17 mouse cellular contexts compared by ENCODE assay signal in the genomic region with DNA sequence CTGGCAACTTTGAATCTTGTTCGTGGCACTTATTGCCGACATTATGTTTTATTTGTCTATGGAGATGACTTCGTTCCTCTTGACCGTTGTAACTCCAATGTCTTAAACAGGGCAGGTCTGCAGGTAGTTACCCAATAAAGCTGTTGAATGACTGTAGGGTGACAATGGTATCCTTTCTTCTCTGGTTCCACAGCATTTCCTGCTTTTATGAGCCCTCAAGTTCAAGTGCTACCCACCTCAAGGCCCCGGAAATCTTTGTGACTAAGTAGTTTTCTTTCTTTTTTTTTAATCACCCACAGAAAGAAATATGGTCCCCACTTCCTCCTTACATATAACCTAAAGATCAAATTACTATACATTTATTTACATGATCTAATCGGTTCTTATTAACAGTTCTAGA. TPM values are rescaled to one million over a fixed set of nuclear protein-coding genes. Genes with fewer than 3 reads are reported as not detected.
DNase-seq lines count a peak whose midpoint lies in the region; ATAC-seq and TF ChIP-seq lines count a peak whose summit lies in the region.
"Had no signal": no experiment of that assay in that cellular context is flagged by ENCODE, and none has a peak within 500 bp of the region (broad histone marks: within the 10 kb centered on the region; RNA-seq: fewer than 3 reads in every experiment).

No protein-coding gene starts in this region.

- peak overlapping the region; percentile 48 for H3K27ac ChIP-seq in lung, postnatal 0 days (ENCODE audit: low read length)
- no peak overlapping the region; the same call in 1 of the 2 replicates for H3K27ac ChIP-seq in intestine, postnatal 0 days (ENCODE audit: low read depth, low read length)
- H3K27ac ChIP-seq in midbrain, embryonic 15.5 days, result no peak overlapping the region
- H3K27ac ChIP-seq: embryonic facial prominence, embryonic 12.5 days; forebrain, embryonic 15.5 days; hindbrain, embryonic 14.5 days; liver, embryonic 15.5 days; neural tube, embryonic 13.5 days had no signal

- DNase-seq in lung, postnatal 0 days (ENCODE audit: low spot score), result peak; percentile 67
- no peak for DNase-seq in lung, postnatal 36 days
- peak; percentile 60 for DNase-seq in T-cell, adult 2 months (ENCODE audit: low spot score)
- DNase-seq in thymus, postnatal 25 days, result peak; percentile 42
- DNase-seq: adrenal gland, postnatal 36 days; cerebellum, adult 2 months; kidney, adult 9 months; right cerebral cortex, postnatal 25 days had no signal

- no peaks in the 10 kb centered on the region for H3K9me3 ChIP-seq in lung, postnatal 0 days (ENCODE audit: low read length)
- no peaks in the 10 kb centered on the region for H3K9me3 ChIP-seq in intestine, postnatal 0 days (ENCODE audit: control insufficient read depth)
- no peaks in the 10 kb centered on the region for H3K9me3 ChIP-seq in midbrain, embryonic 15.5 days
- H3K9me3 ChIP-seq: embryonic facial prominence, embryonic 12.5 days; forebrain, embryonic 15.5 days; liver, embryonic 15.5 days; neural tube, embryonic 13.5 days had no signal

- H3K27me3 ChIP-seq in lung, postnatal 0 days (replicated peaks; ENCODE audit: insufficient read depth, low read length), result no peaks in the 10 kb centered on the region
- H3K27me3 ChIP-seq in intestine, postnatal 0 days (replicated peaks; ENCODE audit: control insufficient read depth, insufficient read depth, low read length), result no peaks in the 10 kb centered on the region
- peaks cover 23% of the 10 kb centered on the region for H3K27me3 ChIP-seq in midbrain, embryonic 15.5 days (replicated peaks)

- TF ChIP-seq EP300 in lung, postnatal 0 days (IDR thresholded peaks at IDR 0.05), result 0 out of 2 replicates have a peak, but pooled peaks have one; percentile 13

- H3K4me3 ChIP-seq in lung, postnatal 0 days (ENCODE audit: low read depth, low read length), result no peak overlapping the region
- H3K4me3 ChIP-seq in intestine, postnatal 0 days (ENCODE audit: low read depth, low read length), result no peak overlapping the region
- no peak overlapping the region for H3K4me3 ChIP-seq in midbrain, embryonic 15.5 days
- H3K4me3 ChIP-seq: embryonic facial prominence, embryonic 12.5 days; forebrain, embryonic 15.5 days; liver, embryonic 15.5 days; neural tube, embryonic 13.5 days had no signal

- no peak for ATAC-seq in lung, postnatal 0 days
- ATAC-seq in intestine, postnatal 0 days, result peak; percentile 69
- ATAC-seq in frontal cortex, adult (ENCODE audit: low TSS enrichment), result no peak
- no peak for ATAC-seq in midbrain, embryonic 15.5 days (replicated peaks)
- ATAC-seq: forebrain, embryonic 15.5 days had no signal

- no peaks in the 10 kb centered on the region for H3K4me1 ChIP-seq in lung, postnatal 0 days (ENCODE audit: insufficient read depth, low read depth, low read length)
- H3K4me1 ChIP-seq in intestine, postnatal 0 days (replicated peaks; ENCODE audit: control insufficient read depth, insufficient read depth, low read length), result no peaks in the 10 kb centered on the region
- peaks cover 11% of the 10 kb centered on the region for H3K4me1 ChIP-seq in midbrain, embryonic 15.5 days

- no peaks in the 10 kb centered on the region for H3K36me3 ChIP-seq in lung, postnatal 0 days (ENCODE audit: insufficient read depth, low read length)
- H3K36me3 ChIP-seq in intestine, postnatal 0 days (ENCODE audit: control insufficient read depth, insufficient read depth), result no peaks in the 10 kb centered on the region
- no peaks in the 10 kb centered on the region for H3K36me3 ChIP-seq in midbrain, embryonic 15.5 days (replicated peaks)
- H3K36me3 ChIP-seq: embryonic facial prominence, embryonic 12.5 days; forebrain, embryonic 15.5 days; liver, embryonic 15.5 days; neural tube, embryonic 13.5 days had no signal

- H3K9ac ChIP-seq in lung, postnatal 0 days (replicated peaks; ENCODE audit: low read depth), result no peak overlapping the region
- no peak overlapping the region for H3K9ac ChIP-seq in intestine, postnatal 0 days (ENCODE audit: low read depth, low read length)
- no peak overlapping the region for H3K9ac ChIP-seq in midbrain, embryonic 15.5 days
- H3K9ac ChIP-seq: embryonic facial prominence, embryonic 12.5 days; forebrain, embryonic 15.5 days; hindbrain, embryonic 14.5 days; liver, embryonic 15.5 days; neural tube, embryonic 13.5 days had no signal

- WGBS in lung, postnatal 0 days, result 46% methylated on average over 6 of the region's 6 CpGs
- 47% methylated on average over 6 of the region's 6 CpGs for WGBS in intestine, postnatal 0 days
- 95% methylated on average over 6 of the region's 6 CpGs for WGBS in midbrain, embryonic 15.5 days

- no peak for TF ChIP-seq CTCF in lung, postnatal 0 days (IDR thresholded peaks at IDR 0.05)
- no peak for TF ChIP-seq CTCF in intestine, postnatal 0 days (IDR thresholded peaks at IDR 0.05; ENCODE audit: low read depth)

- no peak overlapping the region for H3K4me2 ChIP-seq in lung, postnatal 0 days (replicated peaks; ENCODE audit: low read depth, low read length)
- H3K4me2 ChIP-seq in intestine, postnatal 0 days (replicated peaks; ENCODE audit: low read depth), result no peak overlapping the region
- H3K4me2 ChIP-seq in midbrain, embryonic 15.5 days, result no peak overlapping the region
- H3K4me2 ChIP-seq: embryonic facial prominence, embryonic 12.5 days; forebrain, embryonic 15.5 days; heart, embryonic 11.5 days; hindbrain, embryonic 14.5 days; liver, embryonic 15.5 days; neural tube, embryonic 13.5 days had no signal

RNA-seq across cellular contexts. Expression of gene Bspry, which starts 4.1 kb away (rescaled TPM):
- polyA plus RNA-seq in lung, postnatal 0 days (2015; fragmentation: Nextera tagmentation; extraction: Ambion mirVana), result 26.8 and 33.0 TPM in 2 replicates
- polyA plus RNA-seq in intestine, postnatal 0 days (2015; fragmentation: Nextera tagmentation; extraction: Ambion mirVana), result 14.7 and 20.5 TPM in 2 replicates
- 0.60 and 1.0 TPM in 2 replicates for polyA plus RNA-seq in midbrain, embryonic 15.5 days (2015; fragmentation: Nextera tagmentation; extraction: Ambion mirVana)

RNA-seq across cellular contexts. Expression of gene Wdr31, which starts 5.1 kb away (rescaled TPM):
- 5.2 and 6.1 TPM in 2 replicates for polyA plus RNA-seq in lung, postnatal 0 days (2015; fragmentation: Nextera tagmentation; extraction: Ambion mirVana)
- polyA plus RNA-seq in intestine, postnatal 0 days (2015; fragmentation: Nextera tagmentation; extraction: Ambion mirVana), result 1.6 and 1.8 TPM in 2 replicates
- polyA plus RNA-seq in midbrain, embryonic 15.5 days (2015; fragmentation: Nextera tagmentation; extraction: Ambion mirVana), result 15.8 and 16.3 TPM in 2 replicates

RNA-seq across cellular contexts. Expression of gene Hdhd3, which starts 27.5 kb away (rescaled TPM):
- polyA plus RNA-seq in lung, postnatal 0 days (2015; fragmentation: Nextera tagmentation; extraction: Ambion mirVana), result 15.0 and 18.3 TPM in 2 replicates
- 125 and 145 TPM in 2 replicates for polyA plus RNA-seq in intestine, postnatal 0 days (2015; fragmentation: Nextera tagmentation; extraction: Ambion mirVana)
- polyA plus RNA-seq in midbrain, embryonic 15.5 days (2015; fragmentation: Nextera tagmentation; extraction: Ambion mirVana), result 12.7 and 14.5 TPM in 2 replicates

RNA-seq across cellular contexts. Expression of gene Rnf183, which starts 40.7 kb away (rescaled TPM):
- 0.15 TPM in 1 of 2 replicates, not detected in the other for polyA plus RNA-seq in lung, postnatal 0 days (2015; fragmentation: Nextera tagmentation; extraction: Ambion mirVana)
- polyA plus RNA-seq in intestine, postnatal 0 days (2015; fragmentation: Nextera tagmentation; extraction: Ambion mirVana), result 0.14 and 0.35 TPM in 2 replicates
- polyA plus RNA-seq in midbrain, embryonic 15.5 days (2015; fragmentation: Nextera tagmentation; extraction: Ambion mirVana), result 0.20 and 0.21 TPM in 2 replicates
- polyA plus RNA-seq: embryonic facial prominence, embryonic 12.5 days; heart, embryonic 11.5 days; hindbrain, embryonic 14.5 days; liver, embryonic 15.5 days had no signal

RNA-seq across cellular contexts. Expression of gene Alad, which starts 43.9 kb away (rescaled TPM):
- 110 and 111 TPM in 2 replicates for polyA plus RNA-seq in lung, postnatal 0 days (2015; fragmentation: Nextera tagmentation; extraction: Ambion mirVana)
- polyA plus RNA-seq in intestine, postnatal 0 days (2015; fragmentation: Nextera tagmentation; extraction: Ambion mirVana), result 156 and 168 TPM in 2 replicates
- polyA plus RNA-seq in midbrain, embryonic 15.5 days (2015; fragmentation: Nextera tagmentation; extraction: Ambion mirVana), result 71.2 and 72.1 TPM in 2 replicates
